Mouse (Mus musculus) hindbrain, embryonic 10.5 days (tissue): ENCODE measurements around the gene Bmp3. TPM values are rescaled to one million over a fixed set of nuclear protein-coding genes. Genes with fewer than 3 reads are reported as not detected.

Source experiments
- polyA plus RNA-seq: library from polyadenylated mRNA; unstranded; fragments of >200 nt; fragmentation: Nextera tagmentation; extraction: Ambion mirVana; gene quantifications from 2 replicates; pipeline ENCODE4 v1.2.1, GENCODE M21; 2016

Bmp3 gene
- polyA plus RNA-seq, 1 experiment from 2014 or later: 0.63 TPM

Other genes with a start within 250 kb of the Bmp3 start
- 1.3 and 1.6 TPM in 2 replicates for gene Prkg2, start 182.9 kb downstream of the Bmp3 start, polyA plus RNA-seq